Mouse (Mus musculus) left cerebral cortex, adult 9 months (tissue): ENCODE measurements around the gene Emc7.

Experiments used
- DNase-seq, 2 experiments: peaks; one replicate each; pipeline ENCODE4 v3.0.0; 2022; ENCODE audit warnings: low spot score in 2 of 2

The Emc7 gene

GRCm38 (mm10) chr2:112520526-112521482 lies 66.0 kb downstream of the Emc7 start:
- DNase-seq, result no peak
